Mouse (Mus musculus): Measurements from ENCODE around the gene Rufy1. TPM values are rescaled to one million over a fixed set of nuclear protein-coding genes. Genes with fewer than 3 reads are reported as not detected.
"Not testable (repeated sequence)": the region's sequence is repeated elsewhere in the genome, so short reads cannot be mapped to it uniquely, and the experiment has no call there.

Gene Rufy1
- polyA plus RNA-seq, 1 experiment from 2014 or later = 20.9 TPM

DNA sequence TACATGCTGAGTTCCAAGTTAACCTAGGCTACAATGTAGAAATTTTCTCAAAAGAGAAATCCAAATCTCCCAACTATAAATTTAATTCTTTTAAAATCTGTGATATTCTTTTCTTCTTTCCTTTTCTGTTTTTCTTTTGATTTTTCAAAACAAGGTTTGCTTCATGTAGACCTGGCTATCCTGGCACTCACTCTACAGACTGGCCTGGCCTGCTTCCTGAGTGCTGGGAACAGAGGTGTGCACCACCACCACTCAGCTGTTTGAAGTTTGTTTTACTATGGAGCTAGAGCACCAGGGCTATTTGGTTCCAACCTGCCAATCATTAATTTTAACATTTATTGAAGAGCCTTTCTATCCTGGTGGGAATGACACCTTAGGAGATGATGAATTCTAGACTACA is 57.8 kb downstream of the Rufy1 start:
- DNase-seq (ENCODE audit: low spot score) = no peak
- no peaks in the 10 kb centered on the region for H3K9me3 ChIP-seq
- H3K27ac ChIP-seq = no peak overlapping the region
- H3K27me3 ChIP-seq (ENCODE audit: insufficient read depth, poor library complexity, severe bottlenecking) = peaks cover 17% of the 10 kb centered on the region
- peaks cover 25% of the 10 kb centered on the region for H3K4me1 ChIP-seq (replicated peaks)
- H3K36me3 ChIP-seq = no peaks in the 10 kb centered on the region
- H3K4me3 ChIP-seq = no peak overlapping the region

DNA sequence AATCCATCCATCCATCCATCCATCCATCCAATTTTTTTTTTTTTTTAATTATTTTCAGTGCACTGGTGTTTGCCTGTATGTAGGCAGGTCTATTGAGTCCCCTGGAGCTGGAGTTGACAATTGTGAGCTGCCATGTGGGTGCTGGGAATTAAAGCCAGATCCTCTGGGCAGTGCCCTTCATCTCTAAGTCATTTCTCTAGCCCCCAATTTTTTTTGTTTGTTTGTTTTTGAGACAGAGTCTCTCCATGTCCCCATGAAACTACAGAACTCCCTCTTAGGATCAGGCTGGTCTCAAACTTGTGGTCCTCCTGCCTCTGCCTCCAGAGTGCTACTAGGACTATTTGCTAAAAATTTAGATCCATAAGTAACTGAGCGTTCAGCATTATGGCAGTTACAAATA is 59.0 kb downstream of the Rufy1 start:
- Histone ChIP-seq H3K36me3 (no peaks in the 10 kb centered on the region), H3K4me1 (replicated peaks) (peaks cover 24% of the 10 kb centered on the region), H3K9me3 (no peaks in the 10 kb centered on the region), H3K27ac (peak overlapping the region; percentile 88; the same call in 1 of the 2 replicates), H3K27me3 (ENCODE audit: insufficient read depth, poor library complexity, severe bottlenecking) (peaks cover 17% of the 10 kb centered on the region), H3K4me3 (peak overlapping the region; percentile 53)
- DNase-seq (ENCODE audit: low spot score) = no peak
- 96% methylated on average over 1 of the region's 1 CpGs for WGBS

DNA sequence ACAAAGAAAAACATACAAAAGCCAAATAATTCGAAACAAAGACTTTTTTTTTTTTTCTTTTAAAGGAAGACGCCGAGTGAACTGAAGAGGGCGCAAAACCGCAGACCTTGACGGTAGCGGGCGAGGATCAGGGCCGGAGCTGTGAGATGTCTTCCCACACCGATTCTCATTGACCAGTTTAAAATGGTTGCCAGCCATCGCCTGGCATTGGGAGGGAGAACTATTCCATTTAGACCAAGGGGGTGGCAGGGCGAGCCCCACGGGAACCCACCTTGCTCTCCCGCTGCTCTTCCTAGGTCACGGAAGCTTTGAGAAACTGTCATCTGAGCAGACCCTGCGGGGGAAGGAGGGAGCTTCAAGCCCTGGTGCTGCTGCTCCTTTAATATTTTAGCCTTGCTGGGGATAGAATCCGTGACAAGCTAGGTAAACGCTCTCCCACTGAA is 59.5 kb downstream of the Rufy1 start:
- Histone ChIP-seq H3K27me3 (ENCODE audit: insufficient read depth, poor library complexity, severe bottlenecking) (peaks cover 17% of the 10 kb centered on the region), H3K27ac (peak overlapping the region; percentile 88), H3K36me3 (no peaks in the 10 kb centered on the region), H3K4me1 (replicated peaks) (peaks cover 19% of the 10 kb centered on the region), H3K9me3 (no peaks in the 10 kb centered on the region), H3K4me3 (peak overlapping the region; percentile 53)
- WGBS = 2% methylated on average over 18 of the region's 18 CpGs
- DNase-seq (ENCODE audit: low spot score) = peak; percentile 72

DNA sequence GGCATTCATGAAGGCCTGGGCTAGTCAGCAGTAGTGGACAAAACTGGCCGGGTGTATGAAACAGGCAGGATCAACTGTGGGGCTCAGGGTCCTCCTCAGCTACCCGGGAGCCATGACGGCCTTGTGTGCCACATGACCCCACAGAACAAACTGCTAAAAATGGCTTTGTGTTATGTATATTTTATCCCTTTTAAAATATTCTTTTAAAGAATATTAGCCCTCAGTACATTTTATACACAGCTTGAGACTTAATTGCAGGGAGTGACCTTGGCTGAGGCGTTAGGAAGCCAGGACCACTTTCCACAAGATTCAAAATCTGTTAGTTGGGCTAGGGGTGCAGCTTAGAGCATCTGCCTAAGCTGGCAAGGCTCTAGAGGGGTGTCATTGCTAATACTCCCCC is 60.0 kb downstream of the Rufy1 start:
- 59% methylated on average over 4 of the region's 4 CpGs for WGBS
- Histone ChIP-seq H3K4me3 (peak overlapping the region; percentile 53; the same call in 1 of the 2 replicates), H3K27me3 (ENCODE audit: insufficient read depth, poor library complexity, severe bottlenecking) (peaks cover 17% of the 10 kb centered on the region), H3K4me1 (replicated peaks) (peaks cover 15% of the 10 kb centered on the region), H3K9me3 (no peaks in the 10 kb centered on the region), H3K36me3 (no peaks in the 10 kb centered on the region), H3K27ac (peak overlapping the region; percentile 88)
- peak; percentile 18 for DNase-seq (ENCODE audit: low spot score)

DNA sequence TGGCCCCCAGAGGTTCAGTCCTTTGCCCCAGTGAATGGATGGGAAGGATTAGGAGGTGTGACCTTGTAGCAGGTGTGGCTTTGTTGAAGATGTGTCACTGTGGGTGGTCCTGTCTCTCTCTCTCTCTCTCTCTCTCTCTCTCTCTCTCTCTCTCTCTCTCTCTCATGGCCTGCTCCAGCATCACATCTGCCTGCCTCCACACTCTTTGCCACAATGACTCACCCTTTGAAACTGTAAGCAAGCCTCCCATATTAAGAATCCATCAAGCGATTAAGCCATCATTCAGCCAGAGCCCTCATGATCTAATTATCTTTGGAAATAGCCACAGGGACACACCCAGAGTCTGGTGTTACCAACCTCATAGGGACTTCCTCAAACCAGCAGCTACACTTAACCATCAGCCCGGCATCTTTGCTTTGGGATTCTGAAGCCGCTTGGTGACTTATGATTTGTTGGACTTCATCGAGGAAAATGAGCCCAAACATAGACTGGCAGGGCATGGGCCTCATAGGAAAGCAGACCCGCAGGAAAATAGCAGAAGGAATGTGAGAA is 61.5 kb downstream of the Rufy1 start:
- Histone ChIP-seq H3K4me3 (no peak overlapping the region), H3K36me3 (no peaks in the 10 kb centered on the region), H3K9me3 (no peaks in the 10 kb centered on the region), H3K4me1 (replicated peaks) (peaks cover 11% of the 10 kb centered on the region; the same call in 1 of the 2 replicates), H3K27me3 (ENCODE audit: insufficient read depth, poor library complexity, severe bottlenecking) (peaks cover 2% of the 10 kb centered on the region), H3K27ac (no peak overlapping the region)
- 93% methylated on average over 5 of the region's 5 CpGs for WGBS
- DNase-seq (ENCODE audit: low spot score) = no peak

DNA sequence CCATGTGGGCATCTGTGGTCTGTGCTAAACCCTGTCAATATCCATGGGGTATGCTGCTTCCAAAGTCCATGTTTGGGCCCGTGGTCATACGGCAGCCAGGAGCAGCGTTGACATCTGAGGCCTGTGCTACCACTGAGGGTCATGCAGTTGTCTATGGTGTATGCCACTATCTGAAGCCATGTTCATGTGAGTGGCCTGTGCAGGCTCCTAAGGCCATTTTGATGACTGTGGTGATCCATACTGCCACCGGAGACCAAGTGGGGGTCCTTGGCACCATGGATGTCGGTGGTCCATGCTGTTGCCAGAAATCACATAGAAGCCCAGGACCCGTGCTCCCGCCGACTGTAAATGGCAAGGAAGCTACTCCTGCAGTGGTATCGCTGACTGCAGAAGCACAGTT is 63.4 kb downstream of the Rufy1 start:
- peaks cover under 1% of the 10 kb centered on the region for H3K27me3 ChIP-seq (ENCODE audit: insufficient read depth, poor library complexity, severe bottlenecking)
- H3K9me3 ChIP-seq = no peaks in the 10 kb centered on the region
- 91% methylated on average over 9 of the region's 9 CpGs for WGBS
- H3K4me1 ChIP-seq (replicated peaks) = peaks cover 11% of the 10 kb centered on the region; the same call in 1 of the 2 replicates
- no peak overlapping the region for H3K27ac ChIP-seq
- no peak overlapping the region for H3K4me3 ChIP-seq
- no peaks in the 10 kb centered on the region for H3K36me3 ChIP-seq
- no peak for DNase-seq (ENCODE audit: low spot score)

GRCm38 (mm10) chr11:50365322-50365721 is 65.6 kb downstream of the Rufy1 start:
- Histone ChIP-seq H3K36me3 (no peaks in the 10 kb centered on the region), H3K27me3 (ENCODE audit: insufficient read depth, poor library complexity, severe bottlenecking) (peaks cover 21% of the 10 kb centered on the region), H3K4me3 (no peak overlapping the region), H3K4me1 (replicated peaks) (0 out of 2 replicates have a peak, but pooled peaks cover 3% of the 10 kb centered on the region), H3K27ac (no peak overlapping the region), H3K9me3 (no peaks in the 10 kb centered on the region)
- no peak for DNase-seq (ENCODE audit: low spot score)

DNA sequence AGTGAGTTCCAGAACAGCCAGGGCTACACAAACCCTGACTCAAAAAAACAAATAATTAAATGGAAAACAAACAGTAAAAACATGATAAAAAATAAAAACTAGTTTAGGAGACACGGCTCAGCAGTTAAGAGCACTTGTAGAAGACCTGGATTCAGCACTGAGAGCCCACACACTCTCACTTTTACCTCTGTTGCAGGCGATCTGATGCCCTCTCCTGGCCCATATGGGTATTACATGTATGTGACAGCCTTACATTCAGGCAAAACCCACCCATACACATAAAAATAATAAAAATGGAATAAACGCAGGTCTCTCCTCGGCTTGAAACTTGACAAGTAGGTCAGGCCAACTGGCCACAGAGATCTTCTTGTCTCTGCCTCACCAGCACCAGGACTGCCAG is 66.4 kb downstream of the Rufy1 start:
- WGBS = 16% methylated on average over 4 of the region's 4 CpGs

GRCm38 (mm10) chr11:50361282-50361681 is 69.6 kb downstream of the Rufy1 start:
- H3K9me3 ChIP-seq; H3K4me3 ChIP-seq; H3K27ac ChIP-seq; DNase-seq (ENCODE audit: low spot score); H3K36me3 ChIP-seq: not testable (repeated sequence)
- Histone ChIP-seq H3K4me1 (replicated peaks) (peaks cover 10% of the 10 kb centered on the region), H3K27me3 (ENCODE audit: insufficient read depth, poor library complexity, severe bottlenecking) (peaks cover 45% of the 10 kb centered on the region)
- 80% methylated on average over 1 of the region's 1 CpGs for WGBS

More for the DNA sequence above, 66.4 kb downstream of the Rufy1 start:
- Histone ChIP-seq H3K27ac (no peak overlapping the region), H3K4me1 (replicated peaks) (peaks cover 4% of the 10 kb centered on the region), H3K4me3 (no peak overlapping the region), H3K36me3 (no peaks in the 10 kb centered on the region), H3K27me3 (ENCODE audit: insufficient read depth, poor library complexity, severe bottlenecking) (peaks cover 23% of the 10 kb centered on the region), H3K9me3 (no peaks in the 10 kb centered on the region)
- DNase-seq (ENCODE audit: low spot score) = peak; percentile 65

- WGBS = 2% methylated on average over 74 of the region's 74 CpGs
- Histone ChIP-seq H3K36me3 (no peaks in the 10 kb centered on the region), H3K27ac (peak overlapping the region; percentile 83), H3K4me1 (replicated peaks) (peaks cover 10% of the 10 kb centered on the region), H3K9me3 (no peaks in the 10 kb centered on the region), H3K27me3 (ENCODE audit: insufficient read depth, poor library complexity, severe bottlenecking) (peaks cover 45% of the 10 kb centered on the region), H3K4me3 (peak overlapping the region; percentile 65)
- peak; percentile 67 for DNase-seq (ENCODE audit: low spot score)
Measured at GRCm38 (mm10) chr11:50358950-50359861, 71.7 kb downstream of the Rufy1 start.

GRCm38 (mm10) chr11:50355395-50355794 is 75.5 kb downstream of the Rufy1 start:
- Histone ChIP-seq H3K27me3 (ENCODE audit: insufficient read depth, poor library complexity, severe bottlenecking) (peaks cover 25% of the 10 kb centered on the region), H3K27ac (no peak overlapping the region), H3K4me3 (no peak overlapping the region), H3K4me1 (replicated peaks) (peaks cover 10% of the 10 kb centered on the region), H3K9me3 (no peaks in the 10 kb centered on the region), H3K36me3 (no peaks in the 10 kb centered on the region)
- WGBS = 61% methylated on average over 1 of the region's 1 CpGs
- DNase-seq (ENCODE audit: low spot score) = no peak

- H3K27me3 ChIP-seq (ENCODE audit: insufficient read depth, poor library complexity, severe bottlenecking) = peaks cover 23% of the 10 kb centered on the region
Measured at GRCm38 (mm10) chr11:50354851-50355250, 76.1 kb downstream of the Rufy1 start.

DNA sequence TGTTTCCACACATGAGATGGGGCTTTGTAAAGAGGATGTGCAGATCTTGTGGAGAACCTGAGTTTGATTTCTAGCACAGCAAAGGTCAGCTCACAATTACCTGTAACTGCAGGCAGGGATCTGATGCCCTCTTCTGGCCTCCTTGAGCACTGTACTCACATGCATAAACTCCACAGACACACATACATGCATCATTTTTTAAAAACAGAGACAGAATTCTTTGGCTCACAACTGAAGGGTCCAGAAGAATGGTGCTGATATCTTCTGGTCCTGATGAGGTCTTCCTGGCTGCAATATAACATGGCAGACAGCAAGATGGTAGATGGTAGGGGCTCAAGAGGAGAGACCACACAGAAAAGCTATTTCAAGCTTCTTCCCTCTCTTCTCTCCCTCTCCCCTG is 76.8 kb downstream of the Rufy1 start, which contains the start of gene Cby3:
Cby3 (plus strand) TSS at position 301 of the 400 bp plus-strand sequence.
- H3K27me3 ChIP-seq (ENCODE audit: insufficient read depth, poor library complexity, severe bottlenecking) = peaks cover 18% of the 10 kb centered on the region
- no peaks in the 10 kb centered on the region for H3K9me3 ChIP-seq
- H3K27ac ChIP-seq = no peak within 1 kb of the TSS
- DNase-seq (ENCODE audit: low spot score) = no peak
- no peaks in the 10 kb centered on the region for H3K36me3 ChIP-seq
- H3K4me3 ChIP-seq = no peak within 1 kb of the TSS
- peaks cover 5% of the 10 kb centered on the region for H3K4me1 ChIP-seq (replicated peaks)

More at GRCm38 (mm10) chr11:50354851-50355250, 76.1 kb downstream of the Rufy1 start:
- Histone ChIP-seq H3K9me3 (no peaks in the 10 kb centered on the region), H3K4me1 (replicated peaks) (peaks cover 10% of the 10 kb centered on the region), H3K4me3 (no peak overlapping the region), H3K36me3 (no peaks in the 10 kb centered on the region), H3K27ac (no peak overlapping the region)
- WGBS = 77% methylated on average over 3 of the region's 3 CpGs
- DNase-seq (ENCODE audit: low spot score) = no peak
